20 mouse cellular contexts compared by ENCODE assay signal in genomic region chr5:114997327-114997726, GRCm38 (mm10). TPM values are rescaled to one million over a fixed set of nuclear protein-coding genes. Genes with fewer than 3 reads are reported as not detected.
"Had no signal": no experiment of that assay in that cellular context is flagged by ENCODE, and none has a peak within 500 bp of the region (broad histone marks: within the 10 kb centered on the region; RNA-seq: fewer than 3 reads in every experiment).

No protein-coding gene starts in this region.

- H3K4me3 ChIP-seq: layer of hippocampus, adult 2 months; limb, embryonic 10.5 days; limb, embryonic 13.5 days; liver, embryonic 12.5 days; liver, embryonic 15.5 days had no signal

- DNase-seq: kidney, adult 18-20 months; liver; midbrain, embryonic 14.5 days; right cerebral cortex, adult 18-20 months; right cerebral cortex, postnatal 14 days; right cerebral cortex, postnatal 4 days; thymus, adult 2 months; thymus, postnatal 14 days; thymus, postnatal 4 days had no signal

- H3K4me1 ChIP-seq: limb, embryonic 10.5 days; limb, embryonic 13.5 days; liver, embryonic 12.5 days had no signal

RNA-seq across cellular contexts. Expression of gene Hnf1a, which starts 26.4 kb away (rescaled TPM):
- total RNA-seq: layer of hippocampus, adult 2 months; layer of hippocampus, postnatal 14 days; left cerebral cortex, adult 8-10 months; left cerebral cortex, postnatal 14 days; megakaryocyte progenitor cell, adult 5-6 weeks; midbrain, postnatal 0 days had no signal
- polyA plus RNA-seq: limb, embryonic 13.5 days; midbrain, embryonic 14.5 days; neural tube, embryonic 11.5 days had no signal
